Mouse (Mus musculus) c-Kit-negative CD71-positive TER-119-positive erythroid progenitor cells, embryonic 14.5 days (primary cell): Measurements from ENCODE around the gene Patz1.
A peak's percentile ranks its signal among the peaks of the same experiment; 100 is the strongest.

Experiments
- DNase-seq: peaks from one replicate; pipeline ENCODE4 v3.0.0-alpha.2; 2013; ENCODE audit warnings: low read depth, low spot score

Patz1 gene

DNA sequence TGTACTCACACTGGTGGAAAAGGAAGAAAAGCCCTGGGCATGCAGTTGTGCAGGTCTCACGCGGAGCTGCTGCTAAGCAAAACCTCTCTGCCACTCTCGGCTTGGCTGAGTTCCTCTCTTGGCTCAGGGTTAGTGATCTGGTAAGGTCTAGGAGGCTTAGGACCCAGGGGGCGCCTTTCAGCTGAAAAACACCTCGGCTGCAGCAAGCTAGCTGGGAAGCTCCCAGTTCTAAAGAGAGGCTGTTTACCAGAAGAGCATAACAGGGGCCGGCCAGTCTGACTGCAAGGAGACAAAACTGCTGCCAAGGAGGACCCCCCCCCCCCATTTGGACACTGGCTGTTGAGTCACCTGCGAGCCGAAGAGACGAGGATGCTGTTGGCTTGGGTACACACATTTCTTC is 41.9 kb downstream of the Patz1 start:
- DNase-seq, result no peak

DNA sequence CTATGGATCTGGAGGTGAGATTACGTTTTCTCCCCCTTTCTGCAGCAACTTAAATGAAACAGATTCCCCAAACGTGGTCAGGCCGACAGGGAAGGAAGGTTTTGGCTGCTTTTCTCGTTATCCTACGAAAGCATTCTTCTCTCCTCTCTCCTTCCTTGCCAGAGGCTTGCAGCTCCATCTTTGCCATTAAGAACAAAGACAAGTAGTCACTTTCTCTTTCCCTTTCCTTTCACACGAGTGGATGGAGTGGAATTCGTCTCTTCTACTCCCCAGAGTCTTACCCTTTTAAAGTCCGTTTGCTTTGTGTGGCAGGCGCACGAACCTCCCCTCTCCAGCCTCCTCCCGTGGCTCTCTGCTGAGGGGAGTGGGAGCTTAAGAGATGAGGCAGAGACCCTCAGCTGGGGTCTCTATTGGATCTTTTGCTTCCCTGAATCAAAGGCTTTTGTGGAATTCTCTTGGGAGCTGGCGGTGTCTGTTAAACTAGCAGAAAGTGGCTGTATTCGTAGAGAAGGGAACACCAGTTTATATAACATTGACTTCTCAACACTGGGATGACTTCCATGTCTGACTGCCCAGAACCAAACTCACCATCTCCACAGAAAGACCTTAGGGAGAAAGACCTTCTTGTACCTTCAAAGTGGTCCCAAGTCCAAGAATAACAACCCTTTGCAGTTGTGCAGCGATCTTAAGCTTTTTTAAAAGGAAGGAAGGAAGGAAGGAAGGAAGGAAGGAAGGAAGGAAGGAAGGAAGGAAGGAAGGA is 42.5 kb downstream of the Patz1 start:
- DNase-seq, result no peak

- no peak for DNase-seq
Observed at GRCm38 (mm10) chr11:3331756-3332642, 43.3 kb downstream of the Patz1 start.

- DNase-seq, result no peak
Observed at GRCm38 (mm10) chr11:3333111-3333695, 44.5 kb downstream of the Patz1 start.

DNA sequence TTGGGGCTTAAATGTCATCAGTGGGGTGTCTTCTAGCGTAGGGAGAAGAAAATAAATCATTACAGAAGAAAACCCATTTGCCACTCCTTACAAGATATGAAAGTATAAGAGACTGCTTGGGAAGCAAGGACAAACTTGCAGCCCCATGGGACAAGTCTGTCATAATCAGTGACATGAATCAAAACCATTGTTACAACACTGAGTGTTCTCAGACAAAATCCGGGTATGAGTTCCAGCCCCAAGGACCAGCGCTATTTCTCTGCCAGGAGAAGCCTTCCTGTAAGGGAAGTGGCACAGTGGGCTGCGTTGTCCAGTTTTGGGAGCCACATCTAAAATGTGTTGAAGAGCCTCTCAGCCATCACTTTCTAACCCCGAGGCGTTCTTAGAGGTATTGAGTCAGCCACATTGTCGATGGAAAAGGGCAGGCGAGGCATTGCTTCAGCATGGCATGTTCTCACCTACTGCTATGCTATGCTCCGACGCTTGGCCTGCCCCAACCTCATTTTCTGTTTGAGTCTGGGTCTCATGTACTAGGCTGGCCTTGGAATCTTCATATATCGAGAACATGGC is 45.6 kb downstream of the Patz1 start:
- DNase-seq, result no peak

- no peak for DNase-seq
Observed at GRCm38 (mm10) chr11:3334711-3335316, 46.1 kb downstream of the Patz1 start.

DNA sequence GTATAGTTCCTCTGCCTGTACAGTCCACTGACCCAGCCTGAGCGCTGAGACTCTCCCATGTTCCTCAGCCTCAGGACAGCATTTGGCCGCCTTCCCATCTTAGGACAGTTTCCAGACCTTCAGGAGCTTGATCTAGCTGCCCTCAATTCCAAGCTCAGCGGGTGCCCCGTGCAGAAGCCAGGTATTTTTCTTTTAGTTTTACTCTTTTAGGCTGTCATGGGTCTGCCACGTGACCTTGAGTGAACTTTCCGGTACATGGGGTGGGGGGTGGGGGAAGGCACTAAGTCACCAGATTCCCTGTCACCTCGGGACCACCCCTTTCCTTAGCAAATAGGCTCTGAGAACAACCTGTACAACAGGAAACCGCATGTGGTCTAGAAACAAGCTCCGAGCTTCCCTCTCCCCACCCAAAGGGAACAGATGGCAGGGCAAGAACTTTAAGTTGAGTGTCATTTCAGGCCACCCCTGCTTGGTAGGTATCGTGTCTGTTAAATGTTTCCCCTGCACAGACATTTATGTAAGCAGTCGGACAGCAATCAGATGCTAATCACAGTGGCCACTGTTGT is 47.1 kb downstream of the Patz1 start:
- DNase-seq, result no peak

DNA sequence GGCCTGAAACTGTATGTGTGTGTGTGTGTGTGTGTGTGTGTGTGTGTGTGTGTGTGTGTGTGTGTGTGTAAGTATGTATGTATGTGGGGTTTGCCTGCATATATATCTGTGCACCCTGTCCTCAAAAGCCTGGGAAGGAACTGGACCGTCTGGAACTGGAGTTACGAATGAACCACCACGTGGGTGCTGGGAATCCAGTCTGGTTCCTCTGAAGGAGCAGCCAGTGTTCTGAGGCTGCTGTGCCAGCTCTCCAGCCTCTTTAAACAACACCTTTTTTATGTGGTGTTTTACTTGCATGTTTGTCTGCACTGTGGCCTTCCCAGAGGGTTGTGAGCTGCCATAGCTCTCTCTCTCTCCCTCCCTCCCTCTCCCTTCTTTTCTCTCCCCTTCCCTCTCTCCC is 47.9 kb downstream of the Patz1 start:
- DNase-seq, result no peak

DNA sequence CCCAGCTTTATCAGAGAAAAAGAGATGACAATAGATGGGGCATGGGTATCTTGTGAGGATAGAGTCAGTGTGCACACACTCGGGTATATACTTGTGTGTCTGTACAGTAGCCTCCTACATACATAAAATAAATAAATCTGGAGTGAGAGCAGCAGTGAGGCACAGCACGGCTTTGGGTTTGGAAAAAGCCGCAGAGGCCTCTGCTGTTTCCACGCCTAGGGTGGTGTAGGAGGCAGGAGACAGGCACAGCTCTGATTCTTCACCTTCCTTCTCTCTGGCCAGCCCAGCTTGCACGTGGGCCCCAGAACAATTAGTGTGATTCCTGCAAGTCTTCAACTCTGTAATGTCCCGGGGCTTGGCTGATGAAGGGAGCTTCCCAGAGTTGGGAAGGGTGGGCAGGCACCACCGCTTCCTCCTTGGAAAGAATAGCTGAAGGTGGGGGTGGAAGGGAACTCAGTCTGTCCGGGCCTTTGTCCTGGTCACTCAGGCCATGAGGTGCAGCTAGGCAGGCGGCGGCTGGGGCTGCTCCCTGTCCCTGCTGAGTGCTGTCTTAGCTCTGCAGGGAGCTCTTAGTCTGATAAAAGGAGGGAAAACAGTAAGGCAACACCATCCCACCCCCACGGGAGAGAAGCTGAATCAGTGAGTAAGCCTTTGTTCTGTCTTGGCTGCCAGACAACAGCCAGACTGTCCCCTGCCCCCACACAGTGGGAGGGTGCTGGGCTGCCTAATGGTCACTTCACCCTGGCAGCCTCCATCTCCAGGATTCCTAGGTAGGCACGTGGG is 48.7 kb downstream of the Patz1 start:
- no peak for DNase-seq

DNA sequence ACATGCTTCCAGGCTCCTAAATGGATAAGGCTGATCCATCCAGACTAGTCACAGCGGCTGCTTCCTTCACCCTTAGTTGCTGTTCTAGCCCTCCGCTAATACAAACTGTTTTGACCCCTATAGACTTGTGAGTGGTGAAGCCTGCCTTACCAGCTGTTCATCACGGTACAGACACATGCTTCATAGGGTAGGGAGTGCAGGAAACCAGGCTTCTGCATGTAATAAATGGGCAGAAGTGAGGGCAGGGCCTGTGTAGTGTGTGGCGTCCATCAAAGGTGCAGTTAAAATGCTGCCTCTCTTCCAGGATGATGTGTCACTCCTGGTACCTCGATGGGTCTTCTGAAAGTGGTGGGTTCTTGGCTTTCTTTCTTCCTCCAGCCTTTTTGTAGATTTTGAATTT is 49.3 kb downstream of the Patz1 start:
- no peak for DNase-seq

- DNase-seq, result no peak
Observed at GRCm38 (mm10) chr11:3341476-3341875, 52.8 kb downstream of the Patz1 start.

DNA sequence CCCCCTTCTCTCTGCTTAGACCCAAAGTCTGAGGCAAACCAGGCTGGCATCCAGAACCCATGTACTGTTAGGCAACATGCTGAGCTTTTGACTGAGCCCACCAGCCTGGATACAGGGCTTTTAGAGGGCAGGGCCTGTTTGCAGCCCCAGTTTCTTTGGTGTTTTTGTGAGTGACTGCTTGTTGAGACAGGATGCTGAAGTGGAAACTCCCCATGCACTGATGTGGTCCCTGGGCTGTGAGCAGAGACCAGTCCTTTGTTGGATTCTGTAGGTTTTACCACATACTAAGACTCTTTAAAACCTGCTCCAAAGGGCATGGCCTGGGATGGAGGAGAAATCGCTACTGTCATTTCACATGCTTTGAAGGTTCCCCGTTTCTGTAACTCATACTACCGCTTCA is 56.2 kb downstream of the Patz1 start:
- DNase-seq, result no peak

- no peak for DNase-seq
Observed at GRCm38 (mm10) chr11:3346351-3346750, 57.7 kb downstream of the Patz1 start.

- DNase-seq, result peak; percentile 60
Observed at GRCm38 (mm10) chr11:3347091-3347834, 58.6 kb downstream of the Patz1 start.

- DNase-seq, result no peak
Observed at GRCm38 (mm10) chr11:3347835-3348195, 59.1 kb downstream of the Patz1 start.

DNA sequence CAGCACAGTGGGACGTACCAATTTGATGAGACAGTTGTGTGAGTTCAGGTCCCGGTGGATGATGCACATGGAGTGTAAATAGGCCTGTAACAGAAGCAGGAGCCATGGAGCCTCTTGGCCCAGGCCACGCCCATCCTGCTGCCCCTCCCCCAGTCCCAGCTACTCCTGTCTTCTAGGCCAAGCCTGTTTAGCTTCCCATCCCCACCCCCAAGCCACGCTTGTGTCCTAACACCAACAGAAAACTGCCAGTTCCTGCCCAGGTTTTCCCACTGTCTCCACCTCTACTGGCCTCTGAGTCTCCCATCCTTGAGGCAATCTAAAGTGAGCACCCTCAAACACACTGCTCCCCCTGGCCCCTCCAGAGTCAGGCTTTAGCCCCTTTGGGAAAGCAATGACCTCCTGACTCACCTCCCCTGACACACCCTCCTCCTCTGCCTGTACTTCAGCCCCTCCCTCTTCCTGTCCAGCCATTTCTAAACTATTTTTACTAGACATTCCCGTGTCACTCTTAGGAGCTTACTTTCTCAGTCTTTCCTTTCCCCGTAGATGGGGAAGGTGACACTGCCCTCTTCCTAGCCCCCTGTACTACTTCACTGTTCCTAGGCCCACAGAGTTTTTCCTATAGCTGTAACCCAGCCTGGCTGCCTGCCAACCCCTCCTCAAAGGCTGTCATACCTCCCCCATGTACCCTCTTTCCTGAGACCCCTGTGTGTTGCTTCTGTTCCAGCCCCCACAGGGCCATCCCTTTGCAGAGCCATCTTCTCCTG is 60.1 kb downstream of the Patz1 start:
- no peak for DNase-seq

DNA sequence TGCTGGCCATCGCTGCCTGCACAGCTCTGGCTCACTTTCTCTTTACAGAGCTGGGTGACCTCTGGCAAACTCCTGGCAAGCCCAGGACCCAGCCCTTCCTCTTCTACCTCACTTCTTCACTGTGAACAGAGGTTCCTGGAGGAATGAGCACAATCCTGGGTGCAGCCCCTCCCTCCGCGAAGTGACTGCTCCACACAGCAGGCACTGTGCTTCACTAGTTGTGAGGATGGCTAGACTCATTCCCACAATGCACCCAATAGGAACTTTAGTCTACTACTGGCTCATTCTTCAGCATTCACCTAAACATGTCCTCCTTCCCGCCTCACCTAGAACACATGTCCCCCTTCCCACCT is 60.6 kb downstream of the Patz1 start:
- no peak for DNase-seq

- DNase-seq, result no peak
Observed at GRCm38 (mm10) chr11:3352131-3352530, 63.5 kb downstream of the Patz1 start.

- DNase-seq, result no peak
Observed at GRCm38 (mm10) chr11:3352990-3353585, 64.4 kb downstream of the Patz1 start.
